Mouse (Mus musculus): ENCODE measurements around the gene Asic2. TPM values are rescaled to one million over a fixed set of nuclear protein-coding genes. Genes with fewer than 3 reads are reported as not detected.

The Asic2 gene
- polyA plus RNA-seq, 1 experiment from 2014 or later = 0.35 TPM

GRCm38 (mm10) chr11:81132669-81133068 is 835.6 kb downstream of the Asic2 start:
- H3K9ac ChIP-seq = no peak overlapping the region
- no peak overlapping the region for H3K4me3 ChIP-seq (replicated peaks)
- H3K4me2 ChIP-seq (replicated peaks) = no peak overlapping the region
- no peak for ATAC-seq (ENCODE audit: insufficient number of reproducible peaks, low FRiP score, low TSS enrichment, low read depth)
- 92% methylated on average over 7 of the region's 7 CpGs for WGBS
- no peaks in the 10 kb centered on the region for H3K9me3 ChIP-seq (replicated peaks)
- no peaks in the 10 kb centered on the region for H3K4me1 ChIP-seq
- no peak overlapping the region for H3K27ac ChIP-seq (replicated peaks)
- no peaks in the 10 kb centered on the region for H3K27me3 ChIP-seq
- no peaks in the 10 kb centered on the region for H3K36me3 ChIP-seq

DNA sequence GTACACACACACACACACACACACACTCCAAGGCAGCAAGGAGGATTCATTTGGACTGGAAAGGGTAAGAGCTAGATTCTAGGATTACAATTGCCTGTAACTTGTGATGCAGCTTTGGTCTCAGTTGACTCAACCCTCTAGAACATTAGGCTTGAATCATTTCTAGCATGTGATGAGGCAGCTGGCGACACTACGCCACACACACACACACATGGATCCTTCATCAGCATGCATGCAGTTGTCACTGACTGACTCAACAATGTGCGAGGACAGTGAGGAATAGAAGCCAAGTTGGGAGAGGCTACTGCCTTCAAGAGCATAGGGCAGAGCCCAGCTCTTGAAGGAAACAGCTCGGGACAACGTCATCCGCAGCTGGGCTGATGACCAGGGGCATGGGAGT is 843.9 kb downstream of the Asic2 start:
- Histone ChIP-seq H3K27me3 (no peaks in the 10 kb centered on the region), H3K27ac (replicated peaks) (no peak overlapping the region), H3K4me2 (replicated peaks) (no peak overlapping the region), H3K4me3 (replicated peaks) (no peak overlapping the region), H3K9me3 (replicated peaks) (no peaks in the 10 kb centered on the region), H3K36me3 (no peaks in the 10 kb centered on the region), H3K9ac (no peak overlapping the region), H3K4me1 (no peaks in the 10 kb centered on the region)
- no peak for ATAC-seq (ENCODE audit: insufficient number of reproducible peaks, low FRiP score, low TSS enrichment, low read depth)
- WGBS = 90% methylated on average over 6 of the region's 6 CpGs

DNA sequence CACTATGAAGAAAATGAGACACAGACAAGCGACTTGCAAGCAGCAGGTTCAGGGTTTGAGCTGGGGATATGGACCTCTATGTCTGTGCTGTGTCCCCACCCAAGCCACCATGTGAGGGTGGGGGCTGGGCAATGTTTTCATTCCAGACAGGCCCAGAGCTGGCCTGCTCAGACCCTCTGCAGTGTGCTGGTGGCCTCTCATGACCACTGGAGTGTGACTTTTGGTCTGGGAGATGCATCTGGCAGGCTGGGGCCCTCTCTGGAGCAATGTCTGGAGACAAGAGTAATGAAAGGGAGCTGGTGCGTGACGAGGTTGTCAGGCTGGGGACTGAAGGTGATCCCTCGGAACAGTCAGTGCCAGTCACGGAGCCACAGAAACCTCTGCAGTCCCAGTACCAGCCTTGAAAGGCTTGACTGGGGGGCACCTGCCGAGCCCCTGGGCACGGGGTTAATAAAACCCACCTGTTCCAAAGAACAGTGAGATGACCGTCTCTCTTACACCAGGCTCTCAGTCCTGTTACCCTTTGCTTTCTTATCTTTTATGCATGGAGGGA is 848.2 kb downstream of the Asic2 start:
- no peak overlapping the region for H3K27ac ChIP-seq (replicated peaks)
- H3K9ac ChIP-seq = no peak overlapping the region
- no peak overlapping the region for H3K4me3 ChIP-seq (replicated peaks)
- H3K27me3 ChIP-seq = no peaks in the 10 kb centered on the region
- H3K4me2 ChIP-seq (replicated peaks) = no peak overlapping the region
- 67% methylated on average over 8 of the region's 8 CpGs for WGBS
- H3K9me3 ChIP-seq (replicated peaks) = no peaks in the 10 kb centered on the region
- H3K4me1 ChIP-seq = no peaks in the 10 kb centered on the region
- H3K36me3 ChIP-seq = no peaks in the 10 kb centered on the region
- no peak for ATAC-seq (ENCODE audit: insufficient number of reproducible peaks, low FRiP score, low TSS enrichment, low read depth)

DNA sequence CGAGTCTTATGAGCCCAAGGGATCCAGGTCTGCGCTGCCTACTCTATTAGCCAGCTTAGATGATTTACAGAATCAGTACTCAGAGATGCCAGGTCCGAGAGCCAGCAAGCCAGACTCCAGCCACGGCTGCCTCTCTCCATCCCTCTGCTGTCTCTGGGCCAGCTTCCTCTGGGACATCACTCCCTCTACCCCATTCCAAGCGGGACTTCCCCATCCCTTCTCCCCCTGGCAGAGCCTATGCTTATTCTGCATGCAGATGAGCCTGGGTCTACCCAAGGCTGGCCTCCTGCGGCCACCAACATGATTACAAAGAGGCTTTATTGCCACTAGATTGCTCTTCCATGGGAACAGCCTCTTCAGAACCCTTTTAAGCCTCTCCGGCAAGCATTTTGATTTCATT is 850.2 kb downstream of the Asic2 start:
- Histone ChIP-seq H3K4me3 (replicated peaks) (no peak overlapping the region), H3K27ac (replicated peaks) (no peak overlapping the region), H3K27me3 (no peaks in the 10 kb centered on the region), H3K4me2 (replicated peaks) (no peak overlapping the region), H3K4me1 (no peaks in the 10 kb centered on the region), H3K9me3 (replicated peaks) (no peaks in the 10 kb centered on the region), H3K9ac (no peak overlapping the region), H3K36me3 (no peaks in the 10 kb centered on the region)
- 49% methylated on average over 7 of the region's 7 CpGs for WGBS
- no peak for ATAC-seq (ENCODE audit: insufficient number of reproducible peaks, low FRiP score, low TSS enrichment, low read depth)

DNA sequence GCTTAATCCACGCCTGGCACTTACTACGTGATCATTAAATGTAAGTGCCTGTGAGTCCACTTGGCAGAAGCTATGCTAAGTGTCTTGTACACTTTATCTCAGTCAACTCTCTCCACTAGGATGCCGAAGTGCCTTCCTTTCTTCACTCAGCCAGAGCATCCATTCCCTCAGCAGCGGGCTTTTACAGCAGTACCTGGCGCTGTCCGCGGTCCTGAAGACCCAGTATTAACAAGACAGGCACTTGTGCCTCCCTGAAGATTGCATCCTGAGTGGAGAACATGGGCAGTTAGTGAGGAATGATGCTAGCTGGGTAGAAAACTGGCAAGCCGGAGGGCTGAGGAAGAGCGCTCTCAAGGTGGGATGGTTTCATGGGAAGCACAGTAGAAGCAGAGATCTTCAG is 852.6 kb downstream of the Asic2 start:
- Histone ChIP-seq H3K27me3 (no peaks in the 10 kb centered on the region), H3K9me3 (replicated peaks) (no peaks in the 10 kb centered on the region), H3K36me3 (no peaks in the 10 kb centered on the region), H3K4me3 (replicated peaks) (no peak overlapping the region), H3K27ac (replicated peaks) (no peak overlapping the region), H3K4me1 (no peaks in the 10 kb centered on the region), H3K4me2 (replicated peaks) (no peak overlapping the region), H3K9ac (no peak overlapping the region)
- ATAC-seq (ENCODE audit: insufficient number of reproducible peaks, low FRiP score, low TSS enrichment, low read depth) = no peak
- 40% methylated on average over 9 of the region's 9 CpGs for WGBS

DNA sequence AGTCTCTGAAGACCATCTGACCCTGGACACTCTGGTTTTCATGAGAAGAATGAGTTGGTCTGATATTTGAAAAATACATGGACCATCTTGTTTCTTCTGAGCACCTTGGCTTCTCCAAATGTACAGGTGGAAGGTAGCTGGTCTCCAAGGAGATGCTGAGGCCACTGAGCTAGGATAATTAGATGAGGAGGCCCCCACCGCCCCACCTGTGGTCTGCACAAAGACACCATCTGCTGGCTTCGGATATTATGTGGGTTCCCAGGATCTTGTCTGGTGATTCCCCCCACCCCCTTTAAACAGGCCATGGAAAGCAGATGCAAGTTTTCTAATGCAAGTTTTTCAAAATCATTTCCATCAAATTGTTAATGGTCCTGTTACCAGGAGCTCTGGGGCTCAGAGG is 856.6 kb downstream of the Asic2 start:
- Histone ChIP-seq H3K9ac (no peak overlapping the region), H3K27me3 (no peaks in the 10 kb centered on the region), H3K4me3 (replicated peaks) (no peak overlapping the region), H3K36me3 (no peaks in the 10 kb centered on the region), H3K27ac (replicated peaks) (no peak overlapping the region), H3K4me2 (replicated peaks) (no peak overlapping the region), H3K9me3 (replicated peaks) (no peaks in the 10 kb centered on the region), H3K4me1 (no peaks in the 10 kb centered on the region)
- 80% methylated on average over 2 of the region's 2 CpGs for WGBS
- ATAC-seq (ENCODE audit: insufficient number of reproducible peaks, low FRiP score, low TSS enrichment, low read depth) = no peak

GRCm38 (mm10) chr11:81110049-81110448 is 858.2 kb downstream of the Asic2 start:
- no peak for ATAC-seq (ENCODE audit: insufficient number of reproducible peaks, low FRiP score, low TSS enrichment, low read depth)
- H3K27me3 ChIP-seq = no peaks in the 10 kb centered on the region
- H3K27ac ChIP-seq (replicated peaks) = no peak overlapping the region
- H3K4me3 ChIP-seq (replicated peaks) = no peak overlapping the region
- H3K4me1 ChIP-seq = no peaks in the 10 kb centered on the region
- no peak overlapping the region for H3K9ac ChIP-seq
- H3K9me3 ChIP-seq (replicated peaks) = no peaks in the 10 kb centered on the region
- H3K36me3 ChIP-seq = no peaks in the 10 kb centered on the region
- WGBS = 78% methylated on average over 6 of the region's 6 CpGs
- no peak overlapping the region for H3K4me2 ChIP-seq (replicated peaks)

- H3K4me2 ChIP-seq (replicated peaks) = no peak overlapping the region
- no peak overlapping the region for H3K4me3 ChIP-seq (replicated peaks)
- 91% methylated on average over 1 of the region's 1 CpGs for whole genome bisulfite sequencing
- no peak overlapping the region for H3K9ac ChIP-seq
- H3K9me3 ChIP-seq (replicated peaks) = no peaks in the 10 kb centered on the region
- ATAC-seq (ENCODE audit: insufficient number of reproducible peaks, low FRiP score, low TSS enrichment, low read depth) = no peak
- H3K27ac ChIP-seq (replicated peaks) = no peak overlapping the region
- no peaks in the 10 kb centered on the region for H3K4me1 ChIP-seq
- no peaks in the 10 kb centered on the region for H3K27me3 ChIP-seq
- H3K36me3 ChIP-seq = no peaks in the 10 kb centered on the region
Observed at GRCm38 (mm10) chr11:81106949-81107348, 861.3 kb downstream of the Asic2 start.

- H3K27ac ChIP-seq (replicated peaks) = no peak overlapping the region
- WGBS = 65% methylated on average over 6 of the region's 6 CpGs
Observed at GRCm38 (mm10) chr11:81100829-81101228, 867.4 kb downstream of the Asic2 start.

DNA sequence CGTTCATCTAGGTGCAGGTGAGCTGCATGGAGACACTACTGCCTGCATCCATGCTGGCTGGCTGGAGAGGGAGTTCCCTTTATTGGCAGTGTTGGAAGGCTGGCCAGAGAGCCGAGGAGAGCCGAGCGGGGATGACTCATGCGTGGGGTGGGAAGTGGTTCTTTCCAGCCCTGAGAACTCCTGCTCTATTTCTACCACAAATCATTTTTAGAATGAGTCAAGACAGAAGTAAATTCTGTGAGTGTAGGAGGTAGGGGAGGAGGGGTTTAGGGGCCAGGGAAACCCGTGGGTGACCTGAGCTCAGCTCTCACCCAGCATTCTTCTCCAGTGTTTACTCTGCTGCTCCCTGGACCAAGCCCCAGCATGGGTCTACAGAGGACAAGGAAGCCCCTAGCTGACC is 872.2 kb downstream of the Asic2 start:
- H3K4me3 ChIP-seq (replicated peaks) = no peak overlapping the region
- ATAC-seq (ENCODE audit: insufficient number of reproducible peaks, low FRiP score, low TSS enrichment, low read depth) = no peak
- 72% methylated on average over 6 of the region's 6 CpGs for WGBS
- H3K9ac ChIP-seq = no peak overlapping the region
- H3K27me3 ChIP-seq = no peaks in the 10 kb centered on the region
- no peak overlapping the region for H3K27ac ChIP-seq (replicated peaks)
- no peaks in the 10 kb centered on the region for H3K9me3 ChIP-seq (replicated peaks)
- H3K36me3 ChIP-seq = no peaks in the 10 kb centered on the region
- H3K4me2 ChIP-seq (replicated peaks) = no peak overlapping the region
- no peaks in the 10 kb centered on the region for H3K4me1 ChIP-seq

More at GRCm38 (mm10) chr11:81100829-81101228, 867.4 kb downstream of the Asic2 start:
- Histone ChIP-seq H3K27me3 (no peaks in the 10 kb centered on the region), H3K9me3 (replicated peaks) (no peaks in the 10 kb centered on the region), H3K9ac (no peak overlapping the region), H3K36me3 (no peaks in the 10 kb centered on the region), H3K4me2 (replicated peaks) (no peak overlapping the region), H3K4me1 (no peaks in the 10 kb centered on the region), H3K4me3 (replicated peaks) (no peak overlapping the region)
- no peak for ATAC-seq (ENCODE audit: insufficient number of reproducible peaks, low FRiP score, low TSS enrichment, low read depth)

- WGBS = 58% methylated on average over 8 of the region's 8 CpGs
Observed at GRCm38 (mm10) chr11:81094581-81094980, 873.7 kb downstream of the Asic2 start.

GRCm38 (mm10) chr11:81092161-81092560 is 876.1 kb downstream of the Asic2 start:
- H3K4me3 ChIP-seq (replicated peaks) = no peak overlapping the region
- no peaks in the 10 kb centered on the region for H3K4me1 ChIP-seq
- no peak for ATAC-seq (ENCODE audit: insufficient number of reproducible peaks, low FRiP score, low TSS enrichment, low read depth)
- H3K36me3 ChIP-seq = no peaks in the 10 kb centered on the region
- 89% methylated on average over 2 of the region's 2 CpGs for WGBS
- no peak overlapping the region for H3K4me2 ChIP-seq (replicated peaks)
- no peaks in the 10 kb centered on the region for H3K27me3 ChIP-seq
- H3K9ac ChIP-seq = no peak overlapping the region
- no peak overlapping the region for H3K27ac ChIP-seq (replicated peaks)
- H3K9me3 ChIP-seq (replicated peaks) = no peaks in the 10 kb centered on the region

More at GRCm38 (mm10) chr11:81094581-81094980, 873.7 kb downstream of the Asic2 start:
- H3K4me1 ChIP-seq = no peaks in the 10 kb centered on the region
- no peaks in the 10 kb centered on the region for H3K27me3 ChIP-seq
- ATAC-seq (ENCODE audit: insufficient number of reproducible peaks, low FRiP score, low TSS enrichment, low read depth) = no peak
- H3K9ac ChIP-seq = no peak overlapping the region
- H3K9me3 ChIP-seq (replicated peaks) = no peaks in the 10 kb centered on the region
- no peak overlapping the region for H3K27ac ChIP-seq (replicated peaks)
- no peak overlapping the region for H3K4me2 ChIP-seq (replicated peaks)
- no peak overlapping the region for H3K4me3 ChIP-seq (replicated peaks)
- no peaks in the 10 kb centered on the region for H3K36me3 ChIP-seq
